Mouse (Mus musculus): ENCODE measurements around the gene Dusp8. TPM values are rescaled to one million over a fixed set of nuclear protein-coding genes. Genes with fewer than 3 reads are reported as not detected.

The Dusp8 gene
- total RNA-seq, 2 experiments from 2014 or later: 20.5 to 44.4 TPM

DNA sequence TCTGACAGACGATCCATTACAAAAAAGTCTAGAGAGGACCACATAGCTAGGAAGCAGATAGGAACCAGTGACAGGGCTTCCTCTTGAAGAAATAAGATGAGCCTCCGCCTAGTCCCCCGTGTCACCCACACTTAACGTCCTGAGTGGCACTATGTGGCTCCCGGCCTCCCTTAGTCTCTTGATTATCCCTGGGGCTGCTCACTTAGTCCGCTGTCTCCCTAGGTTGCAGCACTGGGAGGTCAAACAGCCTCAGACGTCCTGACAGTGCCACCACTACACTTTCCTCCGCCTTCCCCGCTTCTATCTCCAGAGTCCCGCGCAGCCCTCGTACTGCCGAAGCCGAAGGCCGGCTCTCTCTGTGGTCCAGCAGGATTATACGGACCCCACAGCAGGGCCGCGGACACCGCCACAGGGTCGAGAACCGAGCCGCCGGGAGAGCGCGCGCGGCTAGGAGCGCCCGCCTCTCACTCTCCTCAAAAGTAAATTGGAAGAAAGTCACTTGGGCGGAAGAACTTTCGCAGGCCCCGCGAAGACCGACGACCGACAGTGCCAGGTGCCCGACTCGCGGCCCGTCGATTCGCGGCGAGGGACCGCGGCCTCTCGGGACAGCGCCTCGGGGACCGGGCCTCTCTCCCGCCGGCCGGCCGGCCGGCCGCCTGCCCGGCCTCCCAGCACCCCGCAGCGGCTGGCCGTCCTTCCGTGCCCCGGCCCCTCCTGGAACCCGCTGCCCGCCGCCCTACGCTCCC lies 35.3 kb downstream of the Dusp8 start:
- DNase-seq: no peak
- peak overlapping the region; percentile 92 for H3K27ac ChIP-seq
- intact Hi-C loops (cut with DNase I): loop anchor here (5.0 kb wide), 1 partner anchor 37 kb away; the partner anchor contains the start of gene Dusp8

DNA sequence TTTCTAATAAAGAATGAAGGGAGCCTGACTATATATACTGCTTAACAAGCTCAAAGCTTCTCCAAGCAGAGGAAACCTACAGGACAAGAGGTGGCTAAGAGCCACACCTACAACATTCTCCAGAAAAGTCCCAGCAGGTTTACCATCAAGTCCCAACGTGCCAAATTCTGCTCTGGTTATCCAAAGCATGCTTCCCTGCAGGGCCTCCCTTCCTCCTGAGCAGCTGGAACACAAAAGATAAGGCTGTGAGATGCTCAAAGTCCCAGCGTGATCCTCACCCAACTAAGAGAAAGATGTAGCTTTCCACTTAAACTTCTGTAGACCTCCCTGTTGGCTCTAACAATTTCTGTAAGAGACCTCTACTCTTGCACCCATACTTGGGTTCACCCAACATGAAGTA lies 36.6 kb downstream of the Dusp8 start:
- Histone ChIP-seq H3K4me3 (peak overlapping the region; percentile 94), H3K27ac (peak overlapping the region; percentile 44)
- no peak for TF ChIP-seq CTCF (IDR thresholded peaks at IDR 0.05)
- intact Hi-C loops (cut with DNase I): loop anchor here (5.0 kb wide), 1 partner anchor 42 kb away; no protein-coding TSS in a partner anchor
- no peak for DNase-seq

More for the DNA sequence above, 35.3 kb downstream of the Dusp8 start:
- H3K4me3 ChIP-seq: peak overlapping the region; percentile 94
- no peak for TF ChIP-seq CTCF (IDR thresholded peaks at IDR 0.05)

DNA sequence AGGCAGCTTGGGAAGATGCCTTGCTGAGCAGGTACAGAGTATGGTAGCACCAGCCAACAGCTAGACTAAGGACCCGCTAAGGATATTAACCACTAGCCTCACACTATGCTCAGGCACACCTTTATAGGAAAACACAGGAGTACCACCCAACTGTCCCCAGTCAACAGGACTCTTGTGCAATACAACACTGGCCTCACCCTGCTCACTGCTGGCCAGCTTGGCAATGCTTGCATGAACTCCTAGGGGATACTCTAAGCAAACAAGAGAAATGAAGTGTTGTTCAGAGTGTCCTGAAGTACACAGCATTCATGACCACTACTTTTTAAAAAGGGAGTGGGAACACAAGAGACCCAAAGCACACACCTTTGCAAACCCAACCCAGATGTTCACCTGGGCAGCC lies 38.5 kb downstream of the Dusp8 start:
- intact Hi-C loops (cut with DNase I): loop anchor here (5.0 kb wide), 1 partner anchor 40 kb away; no protein-coding TSS in a partner anchor
- DNase-seq: peak; percentile 46
- no peak for TF ChIP-seq CTCF (IDR thresholded peaks at IDR 0.05)
- peak overlapping the region; percentile 67 for H3K27ac ChIP-seq
- H3K4me3 ChIP-seq: peak overlapping the region; percentile 20

DNA sequence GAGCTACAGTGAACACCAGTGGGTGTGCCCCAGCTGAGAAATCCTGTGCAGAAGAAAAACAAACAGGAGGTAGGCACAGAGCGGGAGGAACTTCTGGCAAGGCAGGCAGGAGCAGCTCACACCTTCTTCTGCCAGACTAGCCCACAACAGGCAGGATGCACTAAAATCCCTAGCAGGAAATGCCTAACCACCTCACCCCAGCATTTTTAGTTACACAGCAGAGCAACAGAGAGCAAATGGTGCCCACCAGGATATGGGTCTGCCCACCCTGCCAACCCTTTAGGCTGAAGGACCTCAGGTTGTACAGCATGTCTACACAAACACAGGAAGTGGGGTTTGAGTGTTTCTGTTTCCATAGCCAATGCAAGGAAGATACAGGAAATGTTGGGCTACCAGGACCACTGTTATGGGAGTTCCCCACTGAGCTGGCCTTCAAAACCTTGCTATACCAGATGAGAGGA lies 39.0 kb downstream of the Dusp8 start:
- no peak for TF ChIP-seq CTCF (IDR thresholded peaks at IDR 0.05)
- no peak for DNase-seq
- peak overlapping the region; percentile 7; the same call in 1 of the 2 replicates for H3K4me3 ChIP-seq
- H3K27ac ChIP-seq: peak overlapping the region; percentile 67
- intact Hi-C loops (cut with DNase I): loop anchor here (5.0 kb wide), 1 partner anchor 39 kb away; no protein-coding TSS in a partner anchor

DNA sequence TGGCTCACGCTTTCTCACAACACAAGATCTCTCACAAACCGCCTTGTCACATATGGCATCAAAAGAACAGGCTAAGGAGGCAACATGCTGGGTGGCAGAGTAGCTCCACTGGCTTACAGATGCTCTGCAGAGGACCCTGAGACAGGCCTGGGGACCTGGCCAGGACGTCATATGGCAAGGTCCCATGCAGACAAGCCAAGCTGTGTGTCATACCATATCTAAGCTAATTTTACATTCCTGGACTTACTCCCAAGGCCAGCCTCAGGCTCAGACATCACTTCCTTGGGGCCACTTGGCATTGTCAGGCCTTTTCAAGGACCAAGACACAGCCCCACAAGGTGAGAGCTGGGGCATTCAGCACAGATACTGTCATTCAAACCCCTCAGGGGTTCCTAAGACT lies 40.2 kb downstream of the Dusp8 start:
- Histone ChIP-seq H3K27ac (peak overlapping the region; percentile 67), H3K4me3 (peak overlapping the region; percentile 11; the same call in 1 of the 2 replicates)
- intact Hi-C loops (cut with DNase I): loop anchor here (5.0 kb wide), 1 partner anchor 38 kb away; no protein-coding TSS in a partner anchor
- TF ChIP-seq CTCF (IDR thresholded peaks at IDR 0.05): no peak
- peak; percentile 63 for DNase-seq

DNA sequence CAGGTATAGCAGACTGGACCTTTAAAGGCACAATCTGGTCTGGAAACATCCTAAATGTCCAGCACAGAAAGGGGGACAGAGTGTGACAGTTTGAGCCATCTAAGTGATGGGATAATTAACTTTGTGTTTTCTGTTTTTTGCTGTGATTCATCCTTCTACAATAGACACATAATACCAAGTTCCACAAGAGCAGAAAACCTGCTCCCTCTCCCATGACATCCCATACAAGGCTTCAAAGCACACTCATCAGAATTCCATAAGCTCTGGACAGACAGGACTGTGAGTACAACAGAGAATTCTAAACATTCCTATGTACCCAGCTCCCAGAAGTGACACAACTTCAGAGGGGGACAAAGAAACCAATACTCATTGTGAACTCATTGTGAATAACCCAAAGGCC lies 45.1 kb downstream of the Dusp8 start:
- intact Hi-C loops (cut with DNase I): no loop called here
- H3K27ac ChIP-seq: no peak overlapping the region
- DNase-seq: no peak
- no peak for TF ChIP-seq CTCF (IDR thresholded peaks at IDR 0.05)
- no peak overlapping the region for H3K4me3 ChIP-seq

DNA sequence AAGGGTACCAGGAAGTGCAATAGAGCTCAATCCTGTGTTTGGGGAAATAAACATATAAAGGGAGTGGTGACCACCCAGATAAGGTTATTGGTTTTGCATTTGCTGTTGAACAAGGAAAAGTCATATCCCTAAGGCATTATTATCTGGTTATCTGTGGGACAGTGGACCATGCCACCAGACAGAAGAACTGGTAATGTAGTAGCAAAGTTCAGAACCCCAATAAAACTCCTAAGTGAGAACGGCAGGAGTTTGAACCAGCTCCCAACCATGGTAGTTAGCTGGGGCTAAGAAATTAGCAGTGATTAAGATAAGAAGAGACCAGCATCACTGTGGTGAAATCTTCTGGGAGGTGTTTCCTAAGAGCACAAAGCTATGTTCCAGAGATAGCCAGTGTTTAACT lies 49.7 kb downstream of the Dusp8 start:
- no peak for DNase-seq
- peak overlapping the region; percentile 38 for H3K27ac ChIP-seq
- intact Hi-C loops (cut with DNase I): no loop called here
- H3K4me3 ChIP-seq: no peak overlapping the region
- TF ChIP-seq CTCF (IDR thresholded peaks at IDR 0.05): no peak

DNA sequence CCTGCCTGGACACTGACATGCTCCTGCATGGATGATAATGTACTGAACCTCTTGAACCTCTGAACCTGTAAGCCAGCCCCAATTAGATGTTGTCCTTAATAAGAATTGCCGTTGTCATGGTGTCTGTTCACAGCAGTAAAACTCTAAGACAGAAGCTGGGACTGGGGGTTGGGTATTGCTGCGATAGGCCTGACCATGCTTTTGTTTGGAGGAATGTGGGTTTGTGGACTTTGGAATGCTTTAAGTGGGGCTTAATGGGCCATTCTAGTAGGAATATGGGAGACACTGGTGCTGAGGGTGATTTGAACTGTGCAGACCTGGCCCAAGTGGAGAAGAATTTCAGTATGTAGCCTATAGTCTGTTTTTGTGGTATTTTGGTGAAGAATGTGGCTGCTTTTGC lies 50.3 kb downstream of the Dusp8 start:
- intact Hi-C loops (cut with DNase I): no loop called here
- Histone ChIP-seq H3K27ac (peak overlapping the region; percentile 29; the same call in 1 of the 2 replicates), H3K4me3 (no peak overlapping the region)
- no peak for DNase-seq
- no peak for TF ChIP-seq CTCF (IDR thresholded peaks at IDR 0.05)

DNA sequence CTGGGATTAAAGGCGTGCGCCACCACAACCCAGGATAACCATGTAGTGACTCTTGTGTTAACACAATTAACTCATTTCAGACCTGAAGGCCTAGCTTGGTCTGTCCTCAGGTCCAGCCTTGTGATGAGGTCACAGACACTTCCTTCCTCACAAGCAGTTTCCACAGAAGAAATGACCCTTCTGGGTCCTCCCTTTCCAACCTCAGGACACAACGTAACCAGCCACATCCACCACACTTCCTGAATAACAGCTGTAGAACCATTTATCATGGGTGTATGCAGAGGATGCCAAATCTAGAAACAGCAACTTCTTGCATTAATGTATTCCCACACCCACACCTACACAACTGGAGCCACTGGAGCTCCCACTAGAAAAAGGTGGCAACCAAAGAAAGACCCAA lies 54.9 kb downstream of the Dusp8 start:
- H3K27ac ChIP-seq: peak overlapping the region; percentile 85
- DNase-seq: no peak
- intact Hi-C loops (cut with DNase I): no loop called here
- H3K4me3 ChIP-seq: no peak overlapping the region
- no peak for TF ChIP-seq CTCF (IDR thresholded peaks at IDR 0.05)

DNA sequence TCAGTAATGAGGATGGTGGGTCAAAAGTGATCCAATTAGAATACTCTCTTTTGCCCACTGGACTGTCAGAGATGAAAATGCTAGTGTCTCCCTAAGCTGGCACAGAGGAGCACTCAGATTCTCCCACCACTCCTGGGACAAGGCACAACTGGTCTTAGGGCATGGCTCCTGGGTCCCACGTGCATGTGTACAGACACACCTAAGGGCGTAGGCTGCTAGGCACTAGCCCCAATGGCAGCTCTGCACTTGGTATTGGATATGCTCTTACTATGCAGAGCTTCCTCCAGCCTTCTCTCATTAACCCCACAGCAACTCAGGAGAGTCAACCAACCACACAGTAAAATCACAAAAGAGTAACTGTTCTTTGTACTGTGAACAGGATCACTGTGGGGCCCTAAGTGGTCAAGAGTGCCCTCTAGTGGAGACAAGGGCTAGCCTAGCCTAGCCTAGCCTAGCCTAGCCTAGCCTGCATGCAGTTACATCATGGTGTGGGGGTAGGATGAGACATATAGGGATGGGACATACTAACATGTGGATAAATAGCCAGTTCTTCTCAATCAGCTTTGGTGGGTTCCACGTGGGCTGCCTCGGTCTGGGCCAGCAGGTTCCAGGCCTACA lies 58.0 kb downstream of the Dusp8 start:
- Histone ChIP-seq H3K4me3 (no peak overlapping the region), H3K27ac (peak overlapping the region; percentile 85)
- intact Hi-C loops (cut with DNase I): loop anchor here (1.0 kb wide), 1 partner anchor 21 kb away; no protein-coding TSS in a partner anchor
- TF ChIP-seq CTCF (IDR thresholded peaks at IDR 0.05): peak; percentile 98; the same call in 1 of the 2 replicates
- peak; percentile 64 for DNase-seq

DNA sequence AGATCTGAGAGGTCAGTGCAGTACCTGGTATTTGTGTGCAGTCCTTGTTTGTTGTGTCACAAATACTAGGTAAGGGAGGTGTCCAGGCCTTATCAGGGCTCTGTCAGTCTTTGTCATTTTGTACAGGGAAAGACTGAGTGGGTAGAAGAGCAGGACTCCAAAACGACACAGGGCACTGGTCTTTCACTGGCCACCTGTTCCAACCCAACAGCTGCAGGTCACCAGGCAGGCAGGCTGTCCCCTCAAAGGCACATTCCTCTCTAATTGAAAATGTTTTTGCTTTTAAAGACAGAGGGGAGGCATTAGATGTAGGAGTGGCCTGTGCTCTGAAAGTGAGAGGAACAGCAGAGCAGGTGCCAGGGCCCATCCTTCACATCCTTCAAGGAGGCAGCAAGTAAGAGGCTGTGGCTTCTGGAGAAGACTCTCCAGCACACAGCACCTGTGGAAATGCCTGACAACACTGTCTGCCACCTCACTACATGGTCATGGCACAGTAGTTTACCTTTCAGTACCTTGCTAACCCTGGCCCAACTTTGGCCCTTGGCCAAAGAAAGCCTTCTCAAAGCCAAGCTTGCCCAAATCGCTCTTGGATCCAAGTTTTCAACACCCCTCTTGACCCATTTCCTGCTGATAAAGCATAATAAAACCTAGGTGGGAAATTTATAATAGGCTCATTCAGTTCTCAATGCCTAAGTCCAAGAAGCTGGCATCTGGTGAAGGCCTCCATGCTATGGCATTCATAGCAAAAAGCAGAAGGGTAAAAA lies 60.4 kb downstream of the Dusp8 start:
- Histone ChIP-seq H3K4me3 (no peak overlapping the region), H3K27ac (peak overlapping the region; percentile 85)
- intact Hi-C loops (cut with DNase I): no loop called here
- no peak for TF ChIP-seq CTCF (IDR thresholded peaks at IDR 0.05)
- peak; percentile 42 for DNase-seq

DNA sequence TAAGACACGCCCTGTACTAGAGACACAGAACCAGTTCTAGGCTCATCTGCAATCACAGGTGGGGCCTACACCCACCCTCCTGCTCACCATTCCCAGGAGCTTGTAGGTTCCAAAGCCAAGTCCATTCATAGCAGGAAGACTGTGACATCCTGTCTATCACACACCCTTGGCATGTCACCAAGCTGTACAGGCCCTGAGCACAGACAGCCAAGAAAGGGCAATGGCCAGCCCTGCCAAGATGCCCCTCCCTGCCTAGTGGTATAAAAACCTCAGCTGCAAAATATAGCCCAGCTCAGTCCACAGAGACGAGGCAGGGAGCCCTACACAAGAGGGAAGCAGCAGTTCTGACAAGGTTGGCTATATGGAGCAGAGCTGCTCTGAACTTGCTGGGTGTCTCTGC lies 61.4 kb downstream of the Dusp8 start:
- DNase-seq: peak; percentile 88
- peak overlapping the region; percentile 85 for H3K27ac ChIP-seq
- intact Hi-C loops (cut with DNase I): no loop called here

More for the DNA sequence above, 61.4 kb downstream of the Dusp8 start:
- 0 out of 2 replicates have a peak overlapping the region, but pooled peaks have one; percentile 19 for H3K4me3 ChIP-seq
- no peak for TF ChIP-seq CTCF (IDR thresholded peaks at IDR 0.05)
